Mouse (Mus musculus): Measurements from ENCODE around the gene Plvap.
A peak's percentile ranks its signal among the peaks of the same experiment; 100 is the strongest.

DNA sequence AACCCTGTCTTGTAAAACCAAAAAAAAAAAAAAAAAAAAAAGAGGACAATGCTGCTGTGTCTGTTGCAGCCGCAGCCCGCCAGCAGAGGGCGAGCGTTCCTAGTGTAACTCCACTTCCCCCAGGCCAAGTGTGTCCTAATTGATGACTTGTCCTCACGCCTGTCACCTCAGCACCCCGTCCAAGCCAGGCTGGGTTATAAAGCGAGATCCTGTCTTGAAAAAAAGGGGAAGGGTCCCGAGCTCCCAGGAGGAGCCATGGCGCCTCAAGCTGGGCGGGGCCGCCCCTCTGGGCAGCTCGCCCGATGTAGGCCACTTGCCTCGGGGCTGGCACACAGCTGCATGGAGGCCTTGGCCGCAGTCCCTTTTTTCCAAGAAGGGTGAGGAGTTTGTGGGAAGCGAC is 16.5 kb downstream of the Plvap start:
- TF ChIP-seq CTCF (IDR thresholded peaks at IDR 0.05; ENCODE audit: borderline replicate concordance, insufficient read depth, low read depth, low read length) (peak; percentile 82), POLR2A (IDR thresholded peaks at IDR 0.05; ENCODE audit: borderline replicate concordance, insufficient read depth, low read length) (no peak)
